Mouse (Mus musculus): Measurements from ENCODE around the gene Hivep3. TPM values are rescaled to one million over a fixed set of nuclear protein-coding genes. Genes with fewer than 3 reads are reported as not detected.

Gene Hivep3
- total RNA-seq, 2 experiments from 2014 or later = 5.7 to 6.3 TPM

- no peak for DNase-seq
- intact Hi-C loops (cut with DNase I) = no loop called here
Measured at GRCm38 (mm10) chr4:120041520-120041919, 307.9 kb downstream of the Hivep3 start.

GRCm38 (mm10) chr4:120042480-120042879 is 308.9 kb downstream of the Hivep3 start:
- DNase-seq = no peak
- intact Hi-C loops (cut with DNase I) = no loop called here

GRCm38 (mm10) chr4:120044612-120045011 is 311.0 kb downstream of the Hivep3 start:
- DNase-seq = no peak
- intact Hi-C loops (cut with DNase I) = no loop called here

GRCm38 (mm10) chr4:120045131-120045537 is 311.6 kb downstream of the Hivep3 start:
- intact Hi-C loops (cut with DNase I) = no loop called here
- no peak for DNase-seq

- DNase-seq = no peak
- intact Hi-C loops (cut with DNase I) = no loop called here
Measured at GRCm38 (mm10) chr4:120045871-120046270, 312.3 kb downstream of the Hivep3 start.

- intact Hi-C loops (cut with DNase I) = no loop called here
- no peak for DNase-seq
Measured at GRCm38 (mm10) chr4:120047060-120047459, 313.5 kb downstream of the Hivep3 start.

- intact Hi-C loops (cut with DNase I) = no loop called here
- no peak for DNase-seq
Measured at GRCm38 (mm10) chr4:120048274-120048673, 314.7 kb downstream of the Hivep3 start.

- intact Hi-C loops (cut with DNase I) = no loop called here
- no peak for DNase-seq
Measured at GRCm38 (mm10) chr4:120049857-120050256, 316.3 kb downstream of the Hivep3 start.

GRCm38 (mm10) chr4:120052481-120052880 is 318.9 kb downstream of the Hivep3 start:
- intact Hi-C loops (cut with DNase I) = no loop called here
- DNase-seq = no peak

- no peak for DNase-seq
- intact Hi-C loops (cut with DNase I) = no loop called here
Measured at GRCm38 (mm10) chr4:120053026-120054005, 319.7 kb downstream of the Hivep3 start.

GRCm38 (mm10) chr4:120054145-120054544 is 320.6 kb downstream of the Hivep3 start:
- intact Hi-C loops (cut with DNase I) = no loop called here
- peak in 1 of 2 experiments; percentile 12 for DNase-seq

- intact Hi-C loops (cut with DNase I) = no loop called here
Measured at GRCm38 (mm10) chr4:120056451-120056850, 322.9 kb downstream of the Hivep3 start.

GRCm38 (mm10) chr4:120057529-120057928 is 323.9 kb downstream of the Hivep3 start:
- intact Hi-C loops (cut with DNase I) = no loop called here

More at GRCm38 (mm10) chr4:120056451-120056850, 322.9 kb downstream of the Hivep3 start:
- no peak for DNase-seq

GRCm38 (mm10) chr4:120058157-120058556 is 324.6 kb downstream of the Hivep3 start:
- no peak for DNase-seq
- intact Hi-C loops (cut with DNase I) = no loop called here

More at GRCm38 (mm10) chr4:120057529-120057928, 323.9 kb downstream of the Hivep3 start:
- no peak for DNase-seq

GRCm38 (mm10) chr4:120058794-120059193 is 325.2 kb downstream of the Hivep3 start:
- intact Hi-C loops (cut with DNase I) = no loop called here
- no peak for DNase-seq

GRCm38 (mm10) chr4:120061727-120062126 is 328.1 kb downstream of the Hivep3 start:
- DNase-seq = no peak
- intact Hi-C loops (cut with DNase I) = no loop called here

GRCm38 (mm10) chr4:120062198-120062597 is 328.6 kb downstream of the Hivep3 start:
- DNase-seq = no peak
- intact Hi-C loops (cut with DNase I) = no loop called here

GRCm38 (mm10) chr4:120062754-120063153 is 329.2 kb downstream of the Hivep3 start:
- no peak for DNase-seq
- intact Hi-C loops (cut with DNase I) = no loop called here

- no peak for DNase-seq
- intact Hi-C loops (cut with DNase I) = no loop called here
Measured at GRCm38 (mm10) chr4:120063353-120064124, 330.0 kb downstream of the Hivep3 start.

GRCm38 (mm10) chr4:120064696-120065095 is 331.1 kb downstream of the Hivep3 start, which contains the start of gene AL607142.1:
Gene AL607142.1 (plus strand): TSS chr4:120064996.
- no peak for DNase-seq
- intact Hi-C loops (cut with DNase I) = no loop called here

All from heart, postnatal 36 days (tissue).